Mouse (Mus musculus): ENCODE results near the gene Ttc9c. TPM values are rescaled to one million over a fixed set of nuclear protein-coding genes. Genes with fewer than 3 reads are reported as not detected.
A peak's percentile ranks its signal among the peaks of the same experiment; 100 is the strongest.

Ttc9c gene
- polyA plus RNA-seq, 1 experiment: 18.7 TPM

- Histone ChIP-seq H3K36me3 (ENCODE audit: control insufficient read depth, insufficient read depth) (peaks cover 30% of the 10 kb centered on the region), H3K4me3 (peak overlapping the region; percentile 96), H3K4me2 (ENCODE audit: low read depth) (peak overlapping the region; percentile 75), H3ac (ENCODE audit: control insufficient read depth, insufficient read length) (peak overlapping the region; percentile 84), H3K79me2 (ENCODE audit: control insufficient read depth, insufficient read depth) (peaks cover 77% of the 10 kb centered on the region), H3K27me3 (ENCODE audit: control insufficient read depth, insufficient read depth, insufficient read length) (no peaks in the 10 kb centered on the region)
- TF ChIP-seq TCF12 (IDR thresholded peaks at IDR 0.05; ENCODE audit: insufficient read depth, poor library complexity, severe bottlenecking) (no peak), MYOD1 (IDR thresholded peaks at IDR 0.05; ENCODE audit: control insufficient read depth in 1 of 3, insufficient read length in 2 of 3, low read depth in 2 of 3) (peak in 1 of 3 experiments; percentile 11), CEBPB (IDR thresholded peaks at IDR 0.05; ENCODE audit: insufficient read depth, poor library complexity, severe bottlenecking) (no peak), POLR2AphosphoS2 (IDR thresholded peaks at IDR 0.05; ENCODE audit: insufficient read length, low read depth) (peak; percentile 13), E2F4 (IDR thresholded peaks at IDR 0.05; ENCODE audit: insufficient read depth) (no peak), SRF (IDR thresholded peaks at IDR 0.05; ENCODE audit: control insufficient read depth, insufficient read length, low read depth) (no peak), MYOG (IDR thresholded peaks at IDR 0.05; ENCODE audit: control insufficient read depth in 1 of 3, insufficient read depth in 1 of 3, insufficient read length in 2 of 3, low read depth in 2 of 3) (peak in 1 of 3 experiments; percentile 0), POLR2A (IDR thresholded peaks at IDR 0.05; ENCODE audit: insufficient read length, low read depth) (no peak)
These were observed 1.4 kb upstream of the Ttc9c start for GRCm38 (mm10) chr19:8820424-8820956.

- peak within 1 kb of the TSS; percentile 84 for H3ac ChIP-seq (ENCODE audit: control insufficient read depth, insufficient read length)
- H3K27me3 ChIP-seq (ENCODE audit: control insufficient read depth, insufficient read depth, insufficient read length): no peaks in the 10 kb centered on the region
- H3K4me2 ChIP-seq (ENCODE audit: low read depth): peak within 1 kb of the TSS; percentile 91
- peak within 1 kb of the TSS; percentile 96 for H3K4me3 ChIP-seq
- TF ChIP-seq CEBPB (IDR thresholded peaks at IDR 0.05; ENCODE audit: insufficient read depth, poor library complexity, severe bottlenecking): no peak
- TF ChIP-seq TCF12 (IDR thresholded peaks at IDR 0.05; ENCODE audit: insufficient read depth, poor library complexity, severe bottlenecking): no peak
- TF ChIP-seq USF1 (IDR thresholded peaks at IDR 0.05; ENCODE audit: low read depth): no peak
- TF ChIP-seq POLR2A (IDR thresholded peaks at IDR 0.05; ENCODE audit: insufficient read length, low read depth): peak; percentile 92
- TF ChIP-seq MAX (IDR thresholded peaks at IDR 0.05; ENCODE audit: low read depth): no peak
- peak in 2 of 3 experiments; percentile 1 to 23 for TF ChIP-seq MYOG (IDR thresholded peaks at IDR 0.05; ENCODE audit: control insufficient read depth in 1 of 3, insufficient read depth in 1 of 3, insufficient read length in 2 of 3, low read depth in 2 of 3)
- TF ChIP-seq E2F4 (IDR thresholded peaks at IDR 0.05; ENCODE audit: insufficient read depth): no peak
- TF ChIP-seq REST (IDR thresholded peaks at IDR 0.05; ENCODE audit: insufficient read depth, insufficient read length): no peak
- no peak for TF ChIP-seq TCF3 (IDR thresholded peaks at IDR 0.05; ENCODE audit: insufficient read length, low read depth)
- peak; percentile 87 for TF ChIP-seq POLR2AphosphoS2 (IDR thresholded peaks at IDR 0.05; ENCODE audit: insufficient read length, low read depth)
- peaks cover 81% of the 10 kb centered on the region for H3K79me2 ChIP-seq (ENCODE audit: control insufficient read depth, insufficient read depth)
- peaks cover 30% of the 10 kb centered on the region for H3K36me3 ChIP-seq (ENCODE audit: control insufficient read depth, insufficient read depth)
These were observed 677 bp upstream of the Ttc9c start, which contains the start of gene Hnrnpul2 for GRCm38 (mm10) chr19:8819596-8820423. Gene Hnrnpul2, plus strand, starts transcription at chr19:8820010.

GRCm38 (mm10) chr19:8818301-8818798 is 783 bp downstream of the Ttc9c start:
- Histone ChIP-seq H3K4me2 (ENCODE audit: low read depth) (peak overlapping the region; percentile 91), H3K4me3 (peak overlapping the region; percentile 96), H3K27me3 (ENCODE audit: control insufficient read depth, insufficient read depth, insufficient read length) (no peaks in the 10 kb centered on the region), H3ac (ENCODE audit: control insufficient read depth, insufficient read length) (peak overlapping the region; percentile 84), H3K79me2 (ENCODE audit: control insufficient read depth, insufficient read depth) (peaks cover 71% of the 10 kb centered on the region), H3K36me3 (ENCODE audit: control insufficient read depth, insufficient read depth) (peaks cover 23% of the 10 kb centered on the region)
- TF ChIP-seq E2F4 (IDR thresholded peaks at IDR 0.05; ENCODE audit: insufficient read depth): no peak
- no peak for TF ChIP-seq TCF12 (IDR thresholded peaks at IDR 0.05; ENCODE audit: insufficient read depth, poor library complexity, severe bottlenecking)
- TF ChIP-seq TCF3 (IDR thresholded peaks at IDR 0.05; ENCODE audit: insufficient read length, low read depth): no peak
- no peak for TF ChIP-seq POLR2AphosphoS2 (IDR thresholded peaks at IDR 0.05; ENCODE audit: insufficient read length, low read depth)
- TF ChIP-seq MAX (IDR thresholded peaks at IDR 0.05; ENCODE audit: low read depth): no peak
- no peak for TF ChIP-seq CEBPB (IDR thresholded peaks at IDR 0.05; ENCODE audit: insufficient read depth, poor library complexity, severe bottlenecking)
- no peak for TF ChIP-seq USF1 (IDR thresholded peaks at IDR 0.05; ENCODE audit: low read depth)

GRCm38 (mm10) chr19:8817001-8817400 is 2.1 kb downstream of the Ttc9c start:
- H3ac ChIP-seq (ENCODE audit: control insufficient read depth, insufficient read length): no peak overlapping the region
- H3K4me2 ChIP-seq (ENCODE audit: low read depth): peak overlapping the region; percentile 91
- peaks cover 57% of the 10 kb centered on the region for H3K79me2 ChIP-seq (ENCODE audit: control insufficient read depth, insufficient read depth)
- H3K27me3 ChIP-seq (ENCODE audit: control insufficient read depth, insufficient read depth, insufficient read length): no peaks in the 10 kb centered on the region
- TF ChIP-seq MYOG (IDR thresholded peaks at IDR 0.05; ENCODE audit: control insufficient read depth in 1 of 3, insufficient read depth in 1 of 3, insufficient read length in 2 of 3, low read depth in 2 of 3) (no peak), E2F4 (IDR thresholded peaks at IDR 0.05; ENCODE audit: insufficient read depth) (no peak), POLR2AphosphoS2 (IDR thresholded peaks at IDR 0.05; ENCODE audit: insufficient read length, low read depth) (no peak), POLR2A (IDR thresholded peaks at IDR 0.05; ENCODE audit: insufficient read length, low read depth) (no peak), MYOD1 (IDR thresholded peaks at IDR 0.05; ENCODE audit: control insufficient read depth in 1 of 3, insufficient read length in 2 of 3, low read depth in 2 of 3) (no peak), REST (IDR thresholded peaks at IDR 0.05; ENCODE audit: insufficient read depth, insufficient read length) (no peak), CEBPB (IDR thresholded peaks at IDR 0.05; ENCODE audit: insufficient read depth, poor library complexity, severe bottlenecking) (no peak), TCF3 (IDR thresholded peaks at IDR 0.05; ENCODE audit: insufficient read length, low read depth) (no peak), SRF (IDR thresholded peaks at IDR 0.05; ENCODE audit: control insufficient read depth, insufficient read length, low read depth) (no peak), USF1 (IDR thresholded peaks at IDR 0.05; ENCODE audit: low read depth) (no peak), TCF12 (IDR thresholded peaks at IDR 0.05; ENCODE audit: insufficient read depth, poor library complexity, severe bottlenecking) (no peak), MAX (IDR thresholded peaks at IDR 0.05; ENCODE audit: low read depth) (no peak)
- peaks cover 22% of the 10 kb centered on the region for H3K36me3 ChIP-seq (ENCODE audit: control insufficient read depth, insufficient read depth)
- peak overlapping the region; percentile 96 for H3K4me3 ChIP-seq
